Mouse (Mus musculus) liver, postnatal 0 days (tissue): ENCODE data around the gene Olfr288.

Source experiments
- CTCF ChIP-seq: sonication (generic); IDR thresholded peaks from 2 replicates; pipeline ENCODE4 v1.5.1; 2016; ENCODE audit warnings: antibody characterized with exemption, low read depth
- EP300 ChIP-seq: IDR thresholded peaks from 2 replicates; pipeline ENCODE4 v1.6.1; 2016; ENCODE audit warnings: antibody characterized with exemption, low read depth, mild to moderate bottlenecking

- no peak for TF ChIP-seq CTCF
- TF ChIP-seq EP300 = no peak
Observed at GRCm38 (mm10) chr15:98155944-98156343, 39.4 kb downstream of the Olfr288 start.
